Comparison of ENCODE assay signal across 8 mouse cellular contexts in genomic region chr19:21737881-21738590, GRCm38 (mm10). TPM values are rescaled to one million over a fixed set of nuclear protein-coding genes. Genes with fewer than 3 reads are reported as not detected.
DNase-seq lines count a peak whose midpoint lies in the region; ATAC-seq and TF ChIP-seq lines count a peak whose summit lies in the region.

No protein-coding gene starts in this region.

- no peak for TF ChIP-seq POLR2A in ES-Bruce4 (IDR thresholded peaks at IDR 0.05; ENCODE audit: insufficient read depth, low read length)

- 53% methylated on average over 17 of the region's 17 CpGs for WGBS in kidney, embryonic 16.5 days

- no peaks in the 10 kb centered on the region for H3K27me3 ChIP-seq in ES-Bruce4 (ENCODE audit: control insufficient read depth, insufficient read depth, low read length, poor library complexity, severe bottlenecking)
- no peaks in the 10 kb centered on the region for H3K27me3 ChIP-seq in kidney, embryonic 16.5 days (ENCODE audit: insufficient read depth, low read length)

- no peaks in the 10 kb centered on the region for H3K36me3 ChIP-seq in ES-Bruce4 (ENCODE audit: control insufficient read depth, insufficient read depth, low read length, poor library complexity, severe bottlenecking)
- no peaks in the 10 kb centered on the region for H3K36me3 ChIP-seq in kidney, embryonic 16.5 days (ENCODE audit: insufficient read depth, low read length)

- H3K4me2 ChIP-seq in kidney, embryonic 16.5 days (replicated peaks; ENCODE audit: low read depth, low read length) = peak overlapping the region; percentile 30; the same call in 1 of the 2 replicates

- DNase-seq in embryo, embryonic 10 days (ENCODE audit: low spot score) = peak; percentile 10
- no peak for DNase-seq in embryo, embryonic 9.5 days (ENCODE audit: extremely low spot score)
- DNase-seq in cerebellum, postnatal 14 days = peak; percentile 82 to 87
- peak; percentile 61 to 72 for DNase-seq in heart, adult 9 months (ENCODE audit: low spot score in 2 of 2)
- DNase-seq in lung, postnatal 14 days = peak; percentile 31
- DNase-seq in T-cell, adult 2 months (ENCODE audit: low spot score) = no peak

- H3K9me3 ChIP-seq in ES-Bruce4 (replicated peaks; ENCODE audit: control insufficient read depth, insufficient read depth, low read length, poor library complexity, severe bottlenecking) = no peaks in the 10 kb centered on the region
- no peaks in the 10 kb centered on the region for H3K9me3 ChIP-seq in kidney, embryonic 16.5 days (ENCODE audit: low read length)

- no peaks in the 10 kb centered on the region for H3K4me1 ChIP-seq in ES-Bruce4 (ENCODE audit: control insufficient read depth, insufficient read depth, low read length)
- H3K4me1 ChIP-seq in kidney, embryonic 16.5 days (ENCODE audit: insufficient read depth, low read length) = peaks cover 5% of the 10 kb centered on the region; the same call in 1 of the 2 replicates

- H3K27ac ChIP-seq in ES-Bruce4 (ENCODE audit: insufficient read depth, low read length) = no peak overlapping the region; the same call in 1 of the 2 replicates
- H3K27ac ChIP-seq in kidney, embryonic 16.5 days (ENCODE audit: low read length) = peak overlapping the region; percentile 43

- ATAC-seq in kidney, embryonic 16.5 days (ENCODE audit: low FRiP score, low TSS enrichment) = peak; percentile 57; the same call in 1 of the 2 replicates

- TF ChIP-seq EP300 in ES-Bruce4 (IDR thresholded peaks at IDR 0.05; ENCODE audit: insufficient read depth, low read depth, low read length) = no peak

- H3K4me3 ChIP-seq in ES-Bruce4 (ENCODE audit: low read depth, low read length) = peak overlapping the region; percentile 12; the same call in 1 of the 2 replicates
- H3K4me3 ChIP-seq in kidney, embryonic 16.5 days (ENCODE audit: low read length) = no peak overlapping the region

- TF ChIP-seq CTCF in ES-Bruce4 (IDR thresholded peaks at IDR 0.05; ENCODE audit: low read depth, low read length) = no peak

- H3K9ac ChIP-seq in ES-Bruce4 (ENCODE audit: low read depth, poor library complexity, severe bottlenecking) = peak overlapping the region; percentile 13; the same call in 1 of the 2 replicates
- H3K9ac ChIP-seq in kidney, embryonic 16.5 days (replicated peaks; ENCODE audit: low read length) = no peak overlapping the region

RNA-seq across cellular contexts. Expression of gene Cemip2, which starts 40.1 kb away (rescaled TPM):
- polyA plus RNA-seq in ES-Bruce4 (2011; ENCODE audit: insufficient read depth, insufficient read length, low read depth, missing spikeins) = 41.9 and 43.1 TPM in 2 replicates
- 22.9 and 25.0 TPM in 2 replicates for polyA plus RNA-seq in kidney, embryonic 16.5 days (2015; fragmentation: Nextera tagmentation; extraction: Ambion mirVana)

Comparison
In these comparisons a context has a peak if more than half of its experiments do, and no peak if none do; other contexts are left out.
1. DNase-seq: peak in embryo, embryonic 10 days (single experiment), cerebellum, postnatal 14 days (2 of 2), heart, adult 9 months (2 of 2) and lung, postnatal 14 days (single experiment); none in embryo, embryonic 9.5 days (single experiment) and T-cell, adult 2 months (single experiment).